Mouse (Mus musculus): Measurements from ENCODE around the gene Mgp. TPM values are rescaled to one million over a fixed set of nuclear protein-coding genes. Genes with fewer than 3 reads are reported as not detected.

Gene Mgp
- total RNA-seq, 2 experiments from 2014 or later, result 365 to 487 TPM

Other genes with a start within 250 kb of the Mgp start
- 10 to 100 TPM; 36.5 to 39.9 TPM for gene Plbd1, start 213.9 kb downstream of the Mgp start, total RNA-seq (2021)
- not detected for gene Gucy2c, start 94.1 kb downstream of the Mgp start, total RNA-seq (2021)
- gene Hist4h4, start 71.4 kb downstream of the Mgp start, total RNA-seq (2021), result 10 to 100 TPM in 1 of 2 experiments, 1 to 10 TPM in 1; 8.3 to 11.5 TPM
- gene H2afj, start 67.6 kb downstream of the Mgp start, total RNA-seq (2021), result 10 to 100 TPM; 28.3 to 33.9 TPM
- 1 to 10 TPM in 1 of 2 experiments, under 1 TPM in 1; 0.62 to 2.0 TPM for gene BC049715, start 48.2 kb downstream of the Mgp start, total RNA-seq (2021)
- gene Wbp11, start 47.6 kb downstream of the Mgp start, total RNA-seq (2021), result 10 to 100 TPM; 57.0 to 63.3 TPM
- gene Smco3, start 40.4 kb downstream of the Mgp start, total RNA-seq (2021), result not detected
- gene Art4, start 18.1 kb downstream of the Mgp start, total RNA-seq (2021), result 10 to 100 TPM; 16.8 to 17.8 TPM
- gene Erp27, start 46.4 kb upstream of the Mgp start, total RNA-seq (2021), result not detected
- gene Pde6h, start 48.0 kb upstream of the Mgp start, total RNA-seq (2021), result not detected
- 10 to 100 TPM; 26.5 to 27.8 TPM for gene Arhgdib, start 66.1 kb upstream of the Mgp start, total RNA-seq (2021)

Measured in heart, postnatal 25 days (tissue).